Mouse (Mus musculus) limb, embryonic 14.5 days (tissue): ENCODE measurements around the gene Ctnna2. TPM values are rescaled to one million over a fixed set of nuclear protein-coding genes. Genes with fewer than 3 reads are reported as not detected.

Experiments
- ATAC-seq: fragments of 200-750 bp; cut with Nextera tagmentation; 2 replicates; pipeline ENCODE4 v1.8.0; 2017; ENCODE audit warnings: low read depth, moderate number of reproducible peaks, moderate TSS enrichment; ENCODE audit not compliant: low FRiP score
- DNase-seq: peaks from one replicate; pipeline ENCODE4 v3.0.0-alpha.2; 2015; ENCODE audit warnings: low spot score
- H3K27ac ChIP-seq: fragments of 300-500 bp; sonication (generic); replicated peaks from 2 replicates; pipeline ENCODE4 v1.5.1; 2014; ENCODE audit warnings: low read depth, mild to moderate bottlenecking, low read length, moderate library complexity, mixed read lengths
- H3K27me3 ChIP-seq: fragments of 300-500 bp; sonication (generic); 2 replicates; pipeline ENCODE4 v1.6.1; 2014; ENCODE audit warnings: low read length, mixed read lengths; ENCODE audit not compliant: control insufficient read depth, insufficient read depth
- H3K36me3 ChIP-seq: fragments of 300-500 bp; sonication (generic); 2 replicates; pipeline ENCODE4 v1.6.1; 2014; ENCODE audit warnings: mild to moderate bottlenecking, low read length, moderate library complexity, mixed read lengths; ENCODE audit not compliant: control insufficient read depth, insufficient read depth
- H3K4me1 ChIP-seq: fragments of 300-500 bp; sonication (generic); 2 replicates; pipeline ENCODE4 v1.6.1; 2014; ENCODE audit warnings: antibody characterized with exemption, low read length, mixed read lengths; ENCODE audit not compliant: control insufficient read depth, insufficient read depth
- H3K4me2 ChIP-seq: fragments of 300-500 bp; sonication (generic); replicated peaks from 2 replicates; pipeline ENCODE4 v1.6.1; 2014; ENCODE audit warnings: low read depth, mild to moderate bottlenecking, low read length, moderate library complexity; ENCODE audit not compliant: severe bottlenecking
- H3K4me3 ChIP-seq: fragments of 300-500 bp; sonication (generic); replicated peaks from 2 replicates; pipeline ENCODE4 v1.5.1; 2014; ENCODE audit warnings: low read length
- H3K9ac ChIP-seq: fragments of 300-500 bp; sonication (generic); 2 replicates; pipeline ENCODE4 v1.6.1; 2014; ENCODE audit warnings: mild to moderate bottlenecking, low read depth, low read length, moderate library complexity; ENCODE audit not compliant: severe bottlenecking
- H3K9me3 ChIP-seq: fragments of 300-500 bp; sonication (generic); 2 replicates; pipeline ENCODE4 v1.6.1; 2016; ENCODE audit warnings: low read length; ENCODE audit not compliant: control insufficient read depth
- POLR2A ChIP-seq: fragments of 200-500 bp; IDR thresholded peaks from 2 replicates; pipeline ENCODE4 v1.8.0; 2012; ENCODE audit warnings: inconsistent platforms, mild to moderate bottlenecking, moderate library complexity, borderline replicate concordance; ENCODE audit not compliant: insufficient read depth, insufficient read length; ENCODE audit errors: extremely low read depth
- WGBS: fragments of 180-500 bp; shearing (Covaris S2); extraction: QIAGEN DNeasy Blood & Tissue Kit; methylation state at CpG from one replicate; pipeline ENCODE4 v1.1.7; 2014; 5-methylcytosine and 5-hydroxymethylcytosine counted together
- polyA plus RNA-seq, 2 experiments: library from polyadenylated mRNA; depleted of rRNA in 1 of 2; stranded (reverse) in 1 of 2; unstranded in 1 of 2; fragments of >200 nt; fragmentation: Nextera tagmentation in 1 of 2; extraction: Ambion mirVana in 1 of 2; gene quantifications; 2 replicates each; pipeline versions ENCODE4 v1.2.1 to v1.2.3; 2012 to 2014

Gene Ctnna2
- polyA plus RNA-seq, 2 experiments: 1.7 to 2.7 TPM

- WGBS: 82% methylated on average over 2 of the region's 2 CpGs
- no peak for TF ChIP-seq POLR2A
- Histone ChIP-seq H3K36me3 (no peaks in the 10 kb centered on the region), H3K9ac (no peak overlapping the region), H3K4me3 (no peak overlapping the region), H3K27ac (no peak overlapping the region), H3K27me3 (no peaks in the 10 kb centered on the region), H3K9me3 (no peaks in the 10 kb centered on the region), H3K4me1 (no peaks in the 10 kb centered on the region), H3K4me2 (no peak overlapping the region)
- DNase-seq (no peak), ATAC-seq (no peak)
These were observed 521.6 kb downstream of the Ctnna2 start for GRCm38 (mm10) chr6:77457919-77458318.

- 82% methylated on average over 1 of the region's 1 CpGs for WGBS
- ATAC-seq: no peak
- Histone ChIP-seq H3K36me3 (no peaks in the 10 kb centered on the region), H3K9me3 (no peaks in the 10 kb centered on the region), H3K4me3 (no peak overlapping the region), H3K4me2 (no peak overlapping the region), H3K27ac (no peak overlapping the region), H3K4me1 (no peaks in the 10 kb centered on the region), H3K9ac (no peak overlapping the region), H3K27me3 (no peaks in the 10 kb centered on the region)
- TF ChIP-seq POLR2A: no peak
- DNase-seq: no peak
These were observed 532.6 kb downstream of the Ctnna2 start for GRCm38 (mm10) chr6:77446861-77447260.

- Histone ChIP-seq H3K9ac (no peak overlapping the region), H3K27ac (no peak overlapping the region), H3K4me2 (no peak overlapping the region), H3K27me3 (no peaks in the 10 kb centered on the region), H3K36me3 (no peaks in the 10 kb centered on the region), H3K4me3 (no peak overlapping the region), H3K4me1 (no peaks in the 10 kb centered on the region), H3K9me3 (no peaks in the 10 kb centered on the region)
- ATAC-seq: no peak
- DNase-seq: no peak
- 78% methylated on average over 11 of the region's 11 CpGs for WGBS
- no peak for TF ChIP-seq POLR2A
These were observed 535.6 kb downstream of the Ctnna2 start for GRCm38 (mm10) chr6:77443906-77444305.

GRCm38 (mm10) chr6:77441051-77441450 is 538.4 kb downstream of the Ctnna2 start:
- no peaks in the 10 kb centered on the region for H3K9me3 ChIP-seq
- H3K9ac ChIP-seq: no peak overlapping the region
- WGBS: 42% methylated on average over 5 of the region's 5 CpGs
- no peaks in the 10 kb centered on the region for H3K4me1 ChIP-seq
- no peaks in the 10 kb centered on the region for H3K27me3 ChIP-seq
- TF ChIP-seq POLR2A: no peak
- no peak for ATAC-seq
- H3K4me3 ChIP-seq: no peak overlapping the region
- no peak for DNase-seq
- no peak overlapping the region for H3K27ac ChIP-seq
- H3K36me3 ChIP-seq: no peaks in the 10 kb centered on the region
- H3K4me2 ChIP-seq: no peak overlapping the region

GRCm38 (mm10) chr6:77430381-77430780 is 549.1 kb downstream of the Ctnna2 start:
- Histone ChIP-seq H3K4me3 (no peak overlapping the region), H3K27ac (no peak overlapping the region), H3K27me3 (no peaks in the 10 kb centered on the region), H3K4me1 (no peaks in the 10 kb centered on the region), H3K9me3 (no peaks in the 10 kb centered on the region), H3K4me2 (no peak overlapping the region), H3K36me3 (no peaks in the 10 kb centered on the region), H3K9ac (no peak overlapping the region)
- no peak for ATAC-seq
- DNase-seq: no peak
- TF ChIP-seq POLR2A: no peak
- WGBS: 90% methylated on average over 4 of the region's 4 CpGs

GRCm38 (mm10) chr6:77425746-77426145 is 553.8 kb downstream of the Ctnna2 start:
- no peak for TF ChIP-seq POLR2A
- no peak for DNase-seq
- H3K27ac ChIP-seq: no peak overlapping the region
- no peaks in the 10 kb centered on the region for H3K4me1 ChIP-seq
- ATAC-seq: no peak
- H3K4me2 ChIP-seq: no peak overlapping the region
- no peaks in the 10 kb centered on the region for H3K9me3 ChIP-seq
- H3K9ac ChIP-seq: no peak overlapping the region
- no peak overlapping the region for H3K4me3 ChIP-seq
- no peaks in the 10 kb centered on the region for H3K36me3 ChIP-seq
- no peaks in the 10 kb centered on the region for H3K27me3 ChIP-seq
